Mouse (Mus musculus) bone marrow macrophage, adult 2 months (primary cell): ENCODE results near the gene Egfl8.

Experiments
- CTCF ChIP-seq: IDR thresholded peaks from 2 replicates; pipeline ENCODE4 v1.5.1; 2012; ENCODE audit warnings: low read depth, mild to moderate bottlenecking, low read length, moderate library complexity
- POLR2A ChIP-seq: IDR thresholded peaks from 2 replicates; pipeline ENCODE4 v1.6.1; 2012; ENCODE audit warnings: mild to moderate bottlenecking, low read depth, low read length, borderline replicate concordance

DNA sequence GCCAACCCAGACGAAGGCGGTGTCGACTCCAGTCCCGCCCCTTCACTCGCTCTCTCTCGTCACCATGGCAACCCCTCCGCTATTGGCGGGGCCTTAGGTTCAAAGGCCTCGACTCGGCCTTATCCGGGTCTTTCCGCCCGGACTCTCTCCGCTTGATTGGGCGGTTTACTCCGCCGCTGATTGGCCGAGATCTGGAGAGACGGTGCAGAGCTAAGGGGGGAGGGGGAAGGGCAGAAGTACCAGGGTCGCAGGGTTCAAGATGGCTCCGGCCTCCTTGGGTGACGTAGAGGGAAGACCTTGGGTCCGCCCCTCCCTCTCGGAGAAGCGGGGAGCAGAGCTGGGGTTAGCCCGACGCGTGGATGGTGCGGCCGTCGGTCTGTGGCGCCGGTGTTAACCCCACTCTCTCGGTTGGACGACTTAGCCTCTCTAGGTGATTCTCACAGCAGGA, 11.7 kb downstream of the Egfl8 start, which contains the start of gene Agpat1:
- TF ChIP-seq CTCF (no peak), POLR2A (no peak; the same call in 1 of the 2 replicates)
